8 mouse cellular contexts compared by ENCODE assay signal in the genomic region with DNA sequence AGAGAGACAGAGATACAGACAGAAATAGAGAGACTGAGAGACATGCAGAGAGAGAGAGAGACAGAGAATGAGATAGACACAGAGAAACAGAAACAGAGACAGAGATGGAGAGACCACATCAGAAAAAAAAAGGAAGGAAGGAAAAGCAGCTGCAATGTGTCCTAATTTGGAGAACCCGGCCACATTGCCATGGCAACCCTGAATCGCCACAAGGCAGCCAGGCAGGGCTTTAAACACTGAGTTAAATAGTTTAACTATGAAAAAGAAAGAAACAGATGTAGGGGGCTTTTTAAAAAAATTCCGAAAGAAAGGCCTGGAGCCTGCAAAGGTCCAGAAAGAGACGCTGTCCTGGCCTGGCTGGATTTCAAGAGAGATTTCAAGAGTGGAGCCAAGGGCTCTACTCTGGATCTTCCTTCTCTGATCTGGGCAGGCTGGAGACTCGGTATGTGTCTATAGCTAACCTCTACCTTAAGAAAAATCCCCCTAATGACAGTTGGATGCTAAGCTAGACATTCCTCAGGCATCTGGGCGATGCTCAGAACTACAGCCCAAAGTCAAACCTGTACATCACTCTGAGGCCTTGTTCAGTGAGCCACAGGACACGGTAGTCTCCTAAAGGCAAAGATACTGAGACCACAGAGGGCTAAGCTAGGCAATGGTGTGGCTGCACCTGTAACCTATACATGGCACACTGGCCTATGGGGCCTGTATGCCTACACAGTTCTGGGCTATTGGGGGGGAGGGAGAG.
DNase-seq lines count a peak whose midpoint lies in the region.

No protein-coding gene starts in this region.

- peak; percentile 14 for DNase-seq in gastrocnemius, postnatal 14 days
- DNase-seq in gastrocnemius, adult 8-10 months (ENCODE audit: low spot score in 2 of 2) = no peak
- DNase-seq in ovary, adult 18-20 months (ENCODE audit: low spot score) = peak; percentile 13
- DNase-seq in ovary, postnatal 10 days (ENCODE audit: low spot score) = no peak
- peak; percentile 60 to 74 for DNase-seq in kidney, postnatal 4 days
- DNase-seq in retina, embryonic 14.5 days (ENCODE audit: low spot score) = peak; percentile 20
- DNase-seq in spleen, postnatal 10 days (ENCODE audit: low spot score in 2 of 2) = no peak
- no peak for DNase-seq in gastrocnemius, postnatal 36 days

- intact Hi-C loops in gastrocnemius, postnatal 14 days (cut with DNase I; ENCODE audit: low total_unique reads) = no loop called here
- intact Hi-C loops in gastrocnemius, postnatal 36 days (cut with DNase I) = no loop called here

Comparison
In these comparisons a context has a peak if more than half of its experiments do, and no peak if none do; other contexts are left out.
1. DNase-seq: peak in gastrocnemius, postnatal 14 days (single experiment), ovary, adult 18-20 months (single experiment), kidney, postnatal 4 days (2 of 2) and retina, embryonic 14.5 days (single experiment); none in gastrocnemius, adult 8-10 months (0 of 2), ovary, postnatal 10 days (single experiment), spleen, postnatal 10 days (0 of 2) and gastrocnemius, postnatal 36 days (0 of 2).